Mouse (Mus musculus) heart, postnatal 0 days (tissue): ENCODE measurements around the gene Mfap2. TPM values are rescaled to one million over a fixed set of nuclear protein-coding genes. Genes with fewer than 3 reads are reported as not detected.

Source experiments
- ATAC-seq: fragments of 200-750 bp; cut with Nextera tagmentation; 2 replicates; pipeline ENCODE4 v1.8.0; 2017; ENCODE audit warnings: low read depth, moderate number of reproducible peaks, moderate library complexity; ENCODE audit not compliant: insufficient read depth
- DNase-seq: peaks from one replicate; pipeline ENCODE4 v3.0.0-alpha.2; 2016; ENCODE audit warnings: low spot score
- H3K27ac ChIP-seq: fragments of 300-500 bp; sonication (generic); 2 replicates; pipeline ENCODE4 v1.5.1; 2014; ENCODE audit warnings: low read depth, mild to moderate bottlenecking
- H3K27me3 ChIP-seq: fragments of 300-500 bp; sonication (generic); 2 replicates; pipeline ENCODE4 v1.6.1; 2014; ENCODE audit warnings: low read length, mixed read lengths; ENCODE audit not compliant: control insufficient read depth, insufficient read depth
- H3K36me3 ChIP-seq: fragments of 300-500 bp; sonication (generic); replicated peaks from 2 replicates; pipeline ENCODE4 v1.6.1; 2014; ENCODE audit warnings: low read length, mixed read lengths; ENCODE audit not compliant: control insufficient read depth, insufficient read depth
- H3K4me1 ChIP-seq: fragments of 300-500 bp; sonication (generic); 2 replicates; pipeline ENCODE4 v1.6.1; 2014; ENCODE audit warnings: antibody characterized with exemption; ENCODE audit not compliant: control insufficient read depth, insufficient read depth
- H3K4me2 ChIP-seq: fragments of 300-500 bp; sonication (generic); 2 replicates; pipeline ENCODE4 v1.6.1; 2014; ENCODE audit warnings: low read depth, mild to moderate bottlenecking, low read length, moderate library complexity
- H3K4me3 ChIP-seq: fragments of 300-500 bp; sonication (generic); 2 replicates; pipeline ENCODE4 v1.5.1; 2014; ENCODE audit warnings: low read depth, low read length
- H3K9ac ChIP-seq: fragments of 300-500 bp; sonication (generic); replicated peaks from 2 replicates; pipeline ENCODE4 v1.6.1; 2014; ENCODE audit warnings: low read depth, low read length, mixed read lengths
- H3K9me3 ChIP-seq: fragments of 300-500 bp; sonication (generic); replicated peaks from 2 replicates; pipeline ENCODE4 v1.6.1; 2016; ENCODE audit warnings: low read length; ENCODE audit not compliant: control insufficient read depth
- CTCF ChIP-seq: IDR thresholded peaks from 2 replicates; pipeline ENCODE4 v1.5.1; 2016; ENCODE audit warnings: antibody characterized with exemption, control low read depth, low read depth
- EP300 ChIP-seq: IDR thresholded peaks from 2 replicates; pipeline ENCODE4 v1.6.1; 2016; ENCODE audit warnings: antibody characterized with exemption, low read depth
- WGBS: fragments of 180-500 bp; shearing (Covaris S2); extraction: QIAGEN DNeasy Blood & Tissue Kit; methylation state at CpG from one replicate; pipeline ENCODE4 v1.1.7; 2014; 5-methylcytosine and 5-hydroxymethylcytosine counted together
- polyA plus RNA-seq: library from polyadenylated mRNA; unstranded; fragments of >200 nt; fragmentation: Nextera tagmentation; extraction: Ambion mirVana; gene quantifications from 2 replicates; pipeline ENCODE4 v1.2.1, GENCODE M21; 2015
- total RNA-seq: library from RNA; depleted of rRNA; stranded (reverse); fragments of >200 nt; gene quantifications from 2 replicates; pipeline ENCODE4 v1.2.3, GENCODE M21; 2014; ENCODE audit warnings: low replicate concordance

Mfap2 gene
- total and polyA plus RNA-seq, 2 experiments from 2014 or later = 45.0 to 114 TPM

GRCm38 (mm10) chr4:141008028-141008427 is 2.2 kb upstream of the Mfap2 start:
- no peak overlapping the region for H3K4me2 ChIP-seq
- ATAC-seq (peak; percentile 59), DNase-seq (peak; percentile 55)
- no peak overlapping the region for H3K9ac ChIP-seq
- no peak overlapping the region for H3K27ac ChIP-seq
- no peak overlapping the region for H3K4me3 ChIP-seq
- peaks cover 31% of the 10 kb centered on the region for H3K36me3 ChIP-seq
- TF ChIP-seq CTCF (no peak), EP300 (no peak)
- no peaks in the 10 kb centered on the region for H3K27me3 ChIP-seq
- no peaks in the 10 kb centered on the region for H3K9me3 ChIP-seq
- WGBS = 34% methylated on average over 8 of the region's 8 CpGs
- H3K4me1 ChIP-seq = peaks cover 8% of the 10 kb centered on the region; the same call in 1 of the 2 replicates

GRCm38 (mm10) chr4:141010526-141010925 is 308 bp downstream of the Mfap2 start:
- WGBS = 1% methylated on average over 26 of the region's 26 CpGs
- TF ChIP-seq CTCF (no peak), EP300 (no peak)
- peak overlapping the region; percentile 82 for H3K4me2 ChIP-seq
- no peaks in the 10 kb centered on the region for H3K9me3 ChIP-seq
- H3K36me3 ChIP-seq = peaks cover 11% of the 10 kb centered on the region; the same call in 1 of the 2 replicates
- ATAC-seq (peak; percentile 45), DNase-seq (no peak)
- H3K27ac ChIP-seq = peak overlapping the region; percentile 68
- H3K4me1 ChIP-seq = peaks cover 8% of the 10 kb centered on the region; the same call in 1 of the 2 replicates
- peak overlapping the region; percentile 58 for H3K4me3 ChIP-seq
- H3K27me3 ChIP-seq = no peaks in the 10 kb centered on the region
- peak overlapping the region; percentile 67 for H3K9ac ChIP-seq

DNA sequence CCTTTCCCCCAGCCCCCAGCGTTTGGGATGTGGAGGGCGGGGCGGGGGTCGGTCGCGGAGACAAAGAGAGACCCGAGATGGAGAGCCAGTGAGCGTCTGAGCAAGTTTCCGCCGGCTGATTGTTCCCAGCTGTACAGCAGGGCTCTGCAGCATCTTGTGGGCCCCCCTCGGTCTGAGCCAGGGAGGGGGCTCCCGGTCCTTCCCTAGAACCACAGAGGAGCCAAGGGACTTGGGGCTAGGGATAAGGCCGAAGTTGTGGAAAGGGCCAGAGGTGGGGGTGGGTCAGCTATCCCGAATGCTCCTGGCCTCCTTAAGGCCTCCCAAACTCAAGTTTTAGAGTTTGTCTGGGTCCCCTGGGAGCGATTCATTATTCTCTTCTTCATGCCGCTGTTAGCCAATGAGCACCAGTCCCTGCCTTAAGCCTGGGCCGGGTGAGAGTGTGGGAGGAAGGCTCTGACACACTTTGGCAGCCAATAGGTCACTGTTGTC is 767 bp downstream of the Mfap2 start:
- Histone ChIP-seq H3K9ac (peak overlapping the region; percentile 67), H3K27ac (peak overlapping the region; percentile 68), H3K36me3 (peaks cover 7% of the 10 kb centered on the region; the same call in 1 of the 2 replicates), H3K9me3 (no peaks in the 10 kb centered on the region), H3K4me1 (peaks cover 8% of the 10 kb centered on the region; the same call in 1 of the 2 replicates), H3K4me2 (peak overlapping the region; percentile 82), H3K27me3 (no peaks in the 10 kb centered on the region), H3K4me3 (peak overlapping the region; percentile 58)
- TF ChIP-seq CTCF = no peak
- TF ChIP-seq EP300 = no peak
- WGBS = 4% methylated on average over 17 of the region's 17 CpGs
- DNase-seq (peak; percentile 51), ATAC-seq (0 out of 2 replicates have a peak, but pooled peaks have one; percentile 9)

DNA sequence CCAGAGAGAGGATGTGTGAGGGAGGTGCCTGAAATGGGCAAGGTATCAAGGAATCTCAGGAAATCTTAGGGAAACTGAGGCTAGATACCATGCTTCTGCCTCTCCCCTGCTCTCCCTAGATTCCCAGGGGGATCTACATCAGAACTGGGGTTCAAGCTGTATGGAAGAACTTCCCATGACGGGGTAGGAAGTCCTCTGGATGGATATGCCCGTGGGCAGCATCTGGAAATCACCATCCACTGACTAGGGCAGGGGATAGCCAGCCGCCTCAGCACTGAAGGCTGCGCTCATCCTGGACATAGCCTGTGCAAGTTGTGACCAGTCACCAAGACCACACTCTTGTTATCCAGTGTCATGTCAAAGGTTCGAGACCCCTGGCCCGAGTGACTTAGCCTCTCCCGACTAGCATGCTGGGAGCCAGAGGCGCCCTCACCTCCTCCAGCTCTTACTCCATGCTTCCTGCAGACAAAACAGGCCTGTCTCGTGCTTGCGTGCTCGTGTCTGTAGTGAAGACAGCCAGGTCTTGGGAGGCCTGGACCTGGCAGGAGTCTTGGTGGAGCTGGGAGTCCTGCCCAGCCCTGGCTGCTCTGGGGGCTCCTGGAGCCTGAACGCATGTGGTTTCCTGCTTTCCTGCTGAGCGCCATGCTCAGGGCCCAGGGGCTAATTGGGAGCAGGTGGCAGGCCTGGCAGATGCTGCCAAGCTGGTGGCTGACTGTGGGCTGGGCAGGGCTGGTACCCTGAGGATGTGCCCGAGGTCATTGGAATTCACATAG is 1.5 kb downstream of the Mfap2 start:
- ATAC-seq (no peak), DNase-seq (no peak)
- WGBS = 56% methylated on average over 14 of the region's 14 CpGs
- H3K27me3 ChIP-seq = no peaks in the 10 kb centered on the region
- peak overlapping the region; percentile 68; the same call in 1 of the 2 replicates for H3K27ac ChIP-seq
- H3K4me3 ChIP-seq = peak overlapping the region; percentile 58
- peaks cover 8% of the 10 kb centered on the region; the same call in 1 of the 2 replicates for H3K4me1 ChIP-seq
- no peaks in the 10 kb centered on the region for H3K9me3 ChIP-seq
- H3K36me3 ChIP-seq = peaks cover 4% of the 10 kb centered on the region; the same call in 1 of the 2 replicates
- peak overlapping the region; percentile 67; the same call in 1 of the 2 replicates for H3K9ac ChIP-seq
- no peak for TF ChIP-seq EP300
- TF ChIP-seq CTCF = no peak
- H3K4me2 ChIP-seq = peak overlapping the region; percentile 82

- TF ChIP-seq CTCF = no peak
- TF ChIP-seq EP300 = no peak
- H3K27ac ChIP-seq = no peak overlapping the region
- peaks cover 8% of the 10 kb centered on the region; the same call in 1 of the 2 replicates for H3K4me1 ChIP-seq
- ATAC-seq (no peak), DNase-seq (no peak)
- no peaks in the 10 kb centered on the region for H3K36me3 ChIP-seq
- no peak overlapping the region for H3K9ac ChIP-seq
- H3K27me3 ChIP-seq = no peaks in the 10 kb centered on the region
- no peak overlapping the region for H3K4me3 ChIP-seq
- no peak overlapping the region for H3K4me2 ChIP-seq
- 80% methylated on average over 10 of the region's 10 CpGs for WGBS
- H3K9me3 ChIP-seq = no peaks in the 10 kb centered on the region
Observed at GRCm38 (mm10) chr4:141012558-141012957, 2.3 kb downstream of the Mfap2 start.
